ENCODE assay signal across 9 mouse cellular contexts in genomic region chr19:60437566-60438241, GRCm38 (mm10). TPM values are rescaled to one million over a fixed set of nuclear protein-coding genes. Genes with fewer than 3 reads are reported as not detected.
A peak's percentile ranks its signal among the peaks of the same experiment; 100 is the strongest.
DNase-seq lines count a peak whose midpoint lies in the region; ATAC-seq and TF ChIP-seq lines count a peak whose summit lies in the region.
"Had no signal": no experiment of that assay in that cellular context is flagged by ENCODE, and none has a peak within 500 bp of the region (broad histone marks: within the 10 kb centered on the region; RNA-seq: fewer than 3 reads in every experiment).

No protein-coding gene starts in this region.

- no peak overlapping the region for H3K27ac ChIP-seq in forebrain, embryonic 11.5 days (ENCODE audit: low read depth, low read length)
- no peak overlapping the region for H3K27ac ChIP-seq in forebrain, embryonic 10.5 days
- H3K27ac ChIP-seq: neural tube, embryonic 13.5 days had no signal

- no peaks in the 10 kb centered on the region for H3K4me1 ChIP-seq in forebrain, embryonic 11.5 days (replicated peaks; ENCODE audit: control insufficient read depth, insufficient read depth, low read length)
- H3K4me1 ChIP-seq in forebrain, embryonic 10.5 days = no peaks in the 10 kb centered on the region
- H3K4me1 ChIP-seq: neural tube, embryonic 13.5 days had no signal

- no peak for TF ChIP-seq POLR2A in brain, embryonic 14.5 days (IDR thresholded peaks at IDR 0.05; ENCODE audit: borderline replicate concordance, extremely low read depth, insufficient read depth, insufficient read length, poor library complexity, severe bottlenecking)

- no peak overlapping the region for H3K9ac ChIP-seq in forebrain, embryonic 11.5 days (ENCODE audit: low read length)
- H3K9ac ChIP-seq: neural tube, embryonic 13.5 days had no signal

- H3K4me2 ChIP-seq in forebrain, embryonic 11.5 days (ENCODE audit: low read depth, low read length, severe bottlenecking) = no peak overlapping the region
- H3K4me2 ChIP-seq: neural tube, embryonic 13.5 days had no signal

- H3K4me3 ChIP-seq in forebrain, embryonic 11.5 days (ENCODE audit: low read depth, low read length) = no peak overlapping the region
- no peak overlapping the region for H3K4me3 ChIP-seq in forebrain, embryonic 10.5 days
- H3K4me3 ChIP-seq: neural tube, embryonic 13.5 days had no signal

- no peaks in the 10 kb centered on the region for H3K27me3 ChIP-seq in forebrain, embryonic 11.5 days (ENCODE audit: control insufficient read depth, insufficient read depth, low read length)
- H3K27me3 ChIP-seq in forebrain, embryonic 10.5 days (ENCODE audit: poor library complexity, severe bottlenecking) = no peaks in the 10 kb centered on the region
- H3K27me3 ChIP-seq: neural tube, embryonic 13.5 days had no signal

- no peaks in the 10 kb centered on the region for H3K9me3 ChIP-seq in forebrain, embryonic 11.5 days (ENCODE audit: control insufficient read depth, low read length)
- H3K9me3 ChIP-seq in forebrain, embryonic 10.5 days = peaks cover 3% of the 10 kb centered on the region; the same call in 1 of the 2 replicates
- H3K9me3 ChIP-seq: neural tube, embryonic 13.5 days had no signal

- peak; percentile 66 for DNase-seq in forebrain, embryonic 11.5 days (ENCODE audit: low spot score)
- DNase-seq in forebrain, embryonic 10.5 days (ENCODE audit: extremely low spot score, low spot score) = no peak
- peak; percentile 14 for DNase-seq in ovary, postnatal 36 days (ENCODE audit: low spot score)
- no peak for DNase-seq in ovary, adult 18-20 months (ENCODE audit: low spot score)
- peak; percentile 36 for DNase-seq in brain, embryonic 14.5 days (ENCODE audit: low read depth)
- DNase-seq in kidney, adult 9 months = peak; percentile 35
- DNase-seq in lung, postnatal 36 days = peak; percentile 40
- no peak for DNase-seq in spleen, adult 12 weeks (ENCODE audit: low spot score)

- ATAC-seq in forebrain, embryonic 11.5 days (replicated peaks; ENCODE audit: low FRiP score) = no peak

- 51% methylated on average over 6 of the region's 6 CpGs for WGBS in forebrain, embryonic 11.5 days
- WGBS in forebrain, embryonic 10.5 days = 57% methylated on average over 6 of the region's 6 CpGs

- peak; percentile 59; the same call in 1 of the 2 replicates for TF ChIP-seq CTCF in brain, embryonic 14.5 days (IDR thresholded peaks at IDR 0.05; ENCODE audit: borderline replicate concordance, extremely low read depth, insufficient read depth, insufficient read length)

- H3K36me3 ChIP-seq in forebrain, embryonic 11.5 days (ENCODE audit: control insufficient read depth, insufficient read depth, low read length) = no peaks in the 10 kb centered on the region
- no peaks in the 10 kb centered on the region for H3K36me3 ChIP-seq in forebrain, embryonic 10.5 days (replicated peaks)
- H3K36me3 ChIP-seq: neural tube, embryonic 13.5 days had no signal

RNA-seq across cellular contexts. Expression of gene Prlhr, which starts 30.4 kb away (rescaled TPM):
- not detected in 2 replicates for polyA plus RNA-seq in forebrain, embryonic 11.5 days (2014; fragmentation: Nextera tagmentation; extraction: Ambion mirVana)
- not detected in 2 replicates for polyA plus RNA-seq in forebrain, embryonic 10.5 days (2016; fragmentation: Nextera tagmentation; extraction: Ambion mirVana)
- 1.1 and 1.2 TPM in 2 replicates for polyA plus RNA-seq in brain, embryonic 14.5 days (2012; rRNA removed)
- polyA plus RNA-seq: neural tube, embryonic 13.5 days had no signal

Comparison
In these comparisons a context has a peak if more than half of its experiments do, and no peak if none do; other contexts are left out.
1. DNase-seq: peak in forebrain, embryonic 11.5 days (single experiment), ovary, postnatal 36 days (single experiment), brain, embryonic 14.5 days (single experiment), kidney, adult 9 months (single experiment) and lung, postnatal 36 days (single experiment); none in forebrain, embryonic 10.5 days (single experiment), ovary, adult 18-20 months (single experiment) and spleen, adult 12 weeks (single experiment).